Mouse (Mus musculus) limb, embryonic 14.5 days (tissue): Measurements from ENCODE around the gene Cct6b. TPM values are rescaled to one million over a fixed set of nuclear protein-coding genes. Genes with fewer than 3 reads are reported as not detected.

Source experiments
- ATAC-seq: fragments of 200-750 bp; cut with Nextera tagmentation; 2 replicates; pipeline ENCODE4 v1.8.0; 2017; ENCODE audit warnings: low read depth, moderate number of reproducible peaks, moderate TSS enrichment; ENCODE audit not compliant: low FRiP score
- DNase-seq: peaks from one replicate; pipeline ENCODE4 v3.0.0-alpha.2; 2015; ENCODE audit warnings: low spot score
- H3K27ac ChIP-seq: fragments of 300-500 bp; sonication (generic); replicated peaks from 2 replicates; pipeline ENCODE4 v1.5.1; 2014; ENCODE audit warnings: low read depth, mild to moderate bottlenecking, low read length, moderate library complexity, mixed read lengths
- H3K27me3 ChIP-seq: fragments of 300-500 bp; sonication (generic); 2 replicates; pipeline ENCODE4 v1.6.1; 2014; ENCODE audit warnings: low read length, mixed read lengths; ENCODE audit not compliant: control insufficient read depth, insufficient read depth
- H3K36me3 ChIP-seq: fragments of 300-500 bp; sonication (generic); 2 replicates; pipeline ENCODE4 v1.6.1; 2014; ENCODE audit warnings: mild to moderate bottlenecking, low read length, moderate library complexity, mixed read lengths; ENCODE audit not compliant: control insufficient read depth, insufficient read depth
- H3K4me1 ChIP-seq: fragments of 300-500 bp; sonication (generic); 2 replicates; pipeline ENCODE4 v1.6.1; 2014; ENCODE audit warnings: antibody characterized with exemption, low read length, mixed read lengths; ENCODE audit not compliant: control insufficient read depth, insufficient read depth
- H3K4me2 ChIP-seq: fragments of 300-500 bp; sonication (generic); replicated peaks from 2 replicates; pipeline ENCODE4 v1.6.1; 2014; ENCODE audit warnings: low read depth, mild to moderate bottlenecking, low read length, moderate library complexity; ENCODE audit not compliant: severe bottlenecking
- H3K4me3 ChIP-seq: fragments of 300-500 bp; sonication (generic); replicated peaks from 2 replicates; pipeline ENCODE4 v1.5.1; 2014; ENCODE audit warnings: low read length
- H3K9ac ChIP-seq: fragments of 300-500 bp; sonication (generic); 2 replicates; pipeline ENCODE4 v1.6.1; 2014; ENCODE audit warnings: mild to moderate bottlenecking, low read depth, low read length, moderate library complexity; ENCODE audit not compliant: severe bottlenecking
- H3K9me3 ChIP-seq: fragments of 300-500 bp; sonication (generic); 2 replicates; pipeline ENCODE4 v1.6.1; 2016; ENCODE audit warnings: low read length; ENCODE audit not compliant: control insufficient read depth
- POLR2A ChIP-seq: fragments of 200-500 bp; IDR thresholded peaks from 2 replicates; pipeline ENCODE4 v1.8.0; 2012; ENCODE audit warnings: inconsistent platforms, mild to moderate bottlenecking, moderate library complexity, borderline replicate concordance; ENCODE audit not compliant: insufficient read depth, insufficient read length; ENCODE audit errors: extremely low read depth
- WGBS: fragments of 180-500 bp; shearing (Covaris S2); extraction: QIAGEN DNeasy Blood & Tissue Kit; methylation state at CpG from one replicate; pipeline ENCODE4 v1.1.7; 2014; 5-methylcytosine and 5-hydroxymethylcytosine counted together
- polyA plus RNA-seq, 2 experiments: library from polyadenylated mRNA; depleted of rRNA in 1 of 2; stranded (reverse) in 1 of 2; unstranded in 1 of 2; fragments of >200 nt; fragmentation: Nextera tagmentation in 1 of 2; extraction: Ambion mirVana in 1 of 2; gene quantifications; 2 replicates each; pipeline versions ENCODE4 v1.2.1 to v1.2.3; 2012 to 2014

The Cct6b gene
- polyA plus RNA-seq, 2 experiments: 0.33 to 0.37 TPM

- WGBS: under 1% methylated on average over 57 of the region's 90 CpGs
- DNase-seq: peak; percentile 95
- Histone ChIP-seq H3K9me3 (no peaks in the 10 kb centered on the region), H3K4me2 (peak within 1 kb of the TSS; percentile 65), H3K4me3 (peak within 1 kb of the TSS; percentile 84), H3K27ac (peak within 1 kb of the TSS; percentile 96), H3K36me3 (peaks cover 24% of the 10 kb centered on the region), H3K9ac (peak within 1 kb of the TSS; percentile 94), H3K27me3 (no peaks in the 10 kb centered on the region), H3K4me1 (peaks cover 12% of the 10 kb centered on the region)
- peak; percentile 97 for ATAC-seq
- peak; percentile 39; the same call in 1 of the 2 replicates for TF ChIP-seq POLR2A
These were observed 17.1 kb upstream of the Cct6b start, which contains the start of gene Lig3 for GRCm38 (mm10) chr11:82780983-82781903. Gene Lig3, plus strand, starts transcription at chr11:82781108.

GRCm38 (mm10) chr11:82780134-82780533 is 16.0 kb upstream of the Cct6b start:
- H3K4me3 ChIP-seq: peak overlapping the region; percentile 84
- no peak overlapping the region for H3K27ac ChIP-seq
- H3K9ac ChIP-seq: peak overlapping the region; percentile 94
- no peak for TF ChIP-seq POLR2A
- no peaks in the 10 kb centered on the region for H3K9me3 ChIP-seq
- peaks cover 12% of the 10 kb centered on the region for H3K4me1 ChIP-seq
- 55% methylated on average over 5 of the region's 5 CpGs for WGBS
- peaks cover 14% of the 10 kb centered on the region for H3K36me3 ChIP-seq
- ATAC-seq: no peak
- no peaks in the 10 kb centered on the region for H3K27me3 ChIP-seq
- H3K4me2 ChIP-seq: peak overlapping the region; percentile 65
- no peak for DNase-seq

DNA sequence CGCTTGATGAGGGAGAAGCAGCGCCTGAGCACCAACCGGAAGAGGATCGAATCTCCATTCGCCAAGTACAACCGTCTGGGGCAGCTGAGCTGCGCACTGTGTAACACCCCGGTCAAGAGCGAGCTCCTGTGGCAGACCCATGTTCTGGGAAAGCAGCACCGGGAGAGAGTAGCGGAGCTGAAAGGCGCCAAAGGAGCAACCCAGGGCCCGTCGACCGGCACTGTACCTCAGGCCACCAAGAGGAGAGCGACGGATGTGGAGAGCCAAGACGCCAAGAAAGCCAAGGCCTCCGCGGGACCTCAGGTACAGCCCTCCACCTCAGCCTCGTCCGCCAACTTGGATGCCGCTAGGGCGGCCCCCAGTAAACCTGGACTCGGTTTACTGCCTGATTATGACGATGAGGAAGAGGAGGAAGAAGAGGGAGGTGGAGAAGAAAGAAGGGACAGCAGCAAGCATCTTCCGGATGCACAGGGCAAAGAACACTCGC is 360 bp upstream of the Cct6b start:
- Histone ChIP-seq H3K27me3 (no peaks in the 10 kb centered on the region), H3K27ac (peak overlapping the region; percentile 93), H3K9me3 (no peaks in the 10 kb centered on the region), H3K4me3 (peak overlapping the region; percentile 95), H3K4me1 (peaks cover 18% of the 10 kb centered on the region), H3K9ac (peak overlapping the region; percentile 87), H3K4me2 (peak overlapping the region; percentile 94), H3K36me3 (peaks cover 16% of the 10 kb centered on the region)
- DNase-seq: no peak
- under 1% methylated on average over 28 of the region's 28 CpGs for WGBS
- no peak for TF ChIP-seq POLR2A
- peak; percentile 58; the same call in 1 of the 2 replicates for ATAC-seq

- ATAC-seq (no peak), DNase-seq (no peak)
- no peaks in the 10 kb centered on the region for H3K27me3 ChIP-seq
- H3K27ac ChIP-seq: peak overlapping the region; percentile 93
- peak overlapping the region; percentile 94 for H3K4me2 ChIP-seq
- H3K36me3 ChIP-seq: peaks cover 12% of the 10 kb centered on the region; the same call in 1 of the 2 replicates
- H3K9ac ChIP-seq: peak overlapping the region; percentile 87; the same call in 1 of the 2 replicates
- no peaks in the 10 kb centered on the region for H3K9me3 ChIP-seq
- H3K4me3 ChIP-seq: peak overlapping the region; percentile 95
- H3K4me1 ChIP-seq: peaks cover 18% of the 10 kb centered on the region
- no peak for TF ChIP-seq POLR2A
- WGBS: 3% methylated on average over 4 of the region's 4 CpGs
These were observed 860 bp downstream of the Cct6b start for GRCm38 (mm10) chr11:82763261-82763660.

- H3K4me1 ChIP-seq: peaks cover 18% of the 10 kb centered on the region
- no peak overlapping the region for H3K4me2 ChIP-seq
- H3K27me3 ChIP-seq: no peaks in the 10 kb centered on the region
- H3K36me3 ChIP-seq: peaks cover 12% of the 10 kb centered on the region; the same call in 1 of the 2 replicates
- ATAC-seq (no peak), DNase-seq (no peak)
- no peak overlapping the region for H3K27ac ChIP-seq
- H3K9ac ChIP-seq: no peak overlapping the region
- H3K9me3 ChIP-seq: no peaks in the 10 kb centered on the region
- no peak overlapping the region for H3K4me3 ChIP-seq
- no peak for TF ChIP-seq POLR2A
- 80% methylated on average over 6 of the region's 6 CpGs for WGBS
These were observed 1.8 kb downstream of the Cct6b start for GRCm38 (mm10) chr11:82762286-82762829.
